In genomic region chr12:8884426-8885145, GRCm38 (mm10) we compare ENCODE assay signal across 8 mouse cellular contexts. TPM values are rescaled to one million over a fixed set of nuclear protein-coding genes. Genes with fewer than 3 reads are reported as not detected.
DNase-seq lines count a peak whose midpoint lies in the region; ATAC-seq and TF ChIP-seq lines count a peak whose summit lies in the region.

No protein-coding gene starts in this region.

- H3K9me3 ChIP-seq in neural tube, embryonic 12.5 days, result no peaks in the 10 kb centered on the region
- H3K9me3 ChIP-seq in forebrain, postnatal 0 days (ENCODE audit: low read length), result no peaks in the 10 kb centered on the region
- no peaks in the 10 kb centered on the region for H3K9me3 ChIP-seq in intestine, embryonic 15.5 days
- no peaks in the 10 kb centered on the region for H3K9me3 ChIP-seq in stomach, embryonic 15.5 days

- TF ChIP-seq CTCF in forebrain, postnatal 0 days (IDR thresholded peaks at IDR 0.05; ENCODE audit: low read depth), result no peak
- no peak for TF ChIP-seq CTCF in layer of hippocampus, adult 2 months (conservative IDR thresholded peaks at IDR 0.05)

- intact Hi-C loops in left cerebral cortex, postnatal 25 days (cut with DNase I), result loop anchor here (5.0 kb wide), 1 partner anchor 112 kb away; the partner anchor contains the start of gene Sdc1

- no peak overlapping the region for H3K27ac ChIP-seq in neural tube, embryonic 12.5 days
- H3K27ac ChIP-seq in forebrain, postnatal 0 days (ENCODE audit: low read depth, low read length), result no peak overlapping the region
- 0 out of 2 replicates have a peak overlapping the region, but pooled peaks have one; percentile 14 for H3K27ac ChIP-seq in intestine, embryonic 15.5 days
- H3K27ac ChIP-seq in stomach, embryonic 15.5 days, result peak overlapping the region; percentile 64
- H3K27ac ChIP-seq in layer of hippocampus, adult 2 months, result no peak overlapping the region

- H3K4me3 ChIP-seq in neural tube, embryonic 12.5 days, result no peak overlapping the region
- H3K4me3 ChIP-seq in forebrain, postnatal 0 days (ENCODE audit: low read depth, low read length), result no peak overlapping the region
- H3K4me3 ChIP-seq in intestine, embryonic 15.5 days (replicated peaks), result no peak overlapping the region
- H3K4me3 ChIP-seq in stomach, embryonic 15.5 days (replicated peaks), result no peak overlapping the region
- H3K4me3 ChIP-seq in layer of hippocampus, adult 2 months, result no peak overlapping the region

- H3K9ac ChIP-seq in neural tube, embryonic 12.5 days, result no peak overlapping the region
- no peak overlapping the region for H3K9ac ChIP-seq in forebrain, postnatal 0 days
- no peak overlapping the region; the same call in 1 of the 2 replicates for H3K9ac ChIP-seq in intestine, embryonic 15.5 days
- no peak overlapping the region for H3K9ac ChIP-seq in stomach, embryonic 15.5 days

- peaks cover 11% of the 10 kb centered on the region for H3K4me1 ChIP-seq in neural tube, embryonic 12.5 days
- H3K4me1 ChIP-seq in forebrain, postnatal 0 days (ENCODE audit: insufficient read depth), result no peaks in the 10 kb centered on the region
- peaks cover 17% of the 10 kb centered on the region for H3K4me1 ChIP-seq in intestine, embryonic 15.5 days (replicated peaks)
- H3K4me1 ChIP-seq in stomach, embryonic 15.5 days, result peaks cover 13% of the 10 kb centered on the region

- DNase-seq in neural tube, embryonic 10.5 days (ENCODE audit: extremely low spot score, low spot score), result no peak
- no peak for DNase-seq in forebrain, postnatal 0 days
- no peak for DNase-seq in left cerebral cortex, postnatal 25 days (ENCODE audit: low spot score in 2 of 2)
- DNase-seq in layer of hippocampus, adult 2 months (ENCODE audit: low spot score in 2 of 2), result no peak
- DNase-seq in spleen, postnatal 36 days (ENCODE audit: low spot score in 2 of 2), result no peak

- WGBS in neural tube, embryonic 12.5 days, result 23% methylated on average over 13 of the region's 13 CpGs
- WGBS in forebrain, postnatal 0 days, result 21% methylated on average over 13 of the region's 13 CpGs
- 36% methylated on average over 13 of the region's 13 CpGs for WGBS in intestine, embryonic 15.5 days
- 27% methylated on average over 13 of the region's 13 CpGs for WGBS in stomach, embryonic 15.5 days

- no peak for ATAC-seq in neural tube, embryonic 12.5 days (ENCODE audit: low FRiP score, low read depth)
- ATAC-seq in forebrain, postnatal 0 days, result peak; percentile 38; the same call in 1 of the 2 replicates
- ATAC-seq in intestine, embryonic 15.5 days, result peak; percentile 44
- no peak for ATAC-seq in stomach, embryonic 15.5 days (ENCODE audit: insufficient read depth, low FRiP score, low read depth)

- 0 out of 2 replicates have a peak, but pooled peaks cover 4% of the 10 kb centered on the region for H3K27me3 ChIP-seq in neural tube, embryonic 12.5 days (replicated peaks)
- H3K27me3 ChIP-seq in forebrain, postnatal 0 days (ENCODE audit: insufficient read depth, low read length), result no peaks in the 10 kb centered on the region
- H3K27me3 ChIP-seq in intestine, embryonic 15.5 days (replicated peaks), result no peaks in the 10 kb centered on the region
- H3K27me3 ChIP-seq in stomach, embryonic 15.5 days (replicated peaks), result no peaks in the 10 kb centered on the region

- H3K36me3 ChIP-seq in neural tube, embryonic 12.5 days, result no peaks in the 10 kb centered on the region
- no peaks in the 10 kb centered on the region for H3K36me3 ChIP-seq in forebrain, postnatal 0 days (ENCODE audit: insufficient read depth)
- no peaks in the 10 kb centered on the region for H3K36me3 ChIP-seq in intestine, embryonic 15.5 days
- H3K36me3 ChIP-seq in stomach, embryonic 15.5 days, result no peaks in the 10 kb centered on the region

- peak overlapping the region; percentile 18; the same call in 1 of the 2 replicates for H3K4me2 ChIP-seq in neural tube, embryonic 12.5 days (replicated peaks)
- H3K4me2 ChIP-seq in forebrain, postnatal 0 days (ENCODE audit: low read depth), result no peak overlapping the region; the same call in 1 of the 2 replicates
- peak overlapping the region; percentile 35 for H3K4me2 ChIP-seq in intestine, embryonic 15.5 days (replicated peaks)
- peak overlapping the region; percentile 40 for H3K4me2 ChIP-seq in stomach, embryonic 15.5 days

RNA-seq across cellular contexts. Expression of gene Laptm4a, which starts 36.9 kb away (rescaled TPM):
- 197 and 207 TPM in 2 replicates for polyA plus RNA-seq in neural tube, embryonic 12.5 days (2016; fragmentation: Nextera tagmentation; extraction: Ambion mirVana)
- 168 and 184 TPM in 2 replicates for total RNA-seq in forebrain, postnatal 0 days (2014; rRNA removed)
- 270 and 278 TPM in 2 replicates for polyA plus RNA-seq in forebrain, postnatal 0 days (2015; fragmentation: Nextera tagmentation; extraction: Ambion mirVana)
- polyA plus RNA-seq in intestine, embryonic 15.5 days (2015; fragmentation: Nextera tagmentation; extraction: Ambion mirVana), result 249 and 294 TPM in 2 replicates
- polyA plus RNA-seq in stomach, embryonic 15.5 days (2015; fragmentation: Nextera tagmentation; extraction: Ambion mirVana), result 346 and 353 TPM in 2 replicates
- total RNA-seq in left cerebral cortex, postnatal 25 days (2021), result 100 to 1,000 TPM; 173 to 188 TPM
- total RNA-seq in layer of hippocampus, adult 2 months (2021), result 100 to 1,000 TPM; 208 to 222 TPM

Comparison
In these comparisons a context has a peak if more than half of its experiments do, and no peak if none do; other contexts are left out.
1. ATAC-seq: peak in forebrain, postnatal 0 days (single experiment) and intestine, embryonic 15.5 days (single experiment); none in neural tube, embryonic 12.5 days (single experiment) and stomach, embryonic 15.5 days (single experiment).
2. H3K27ac ChIP-seq: peak in intestine, embryonic 15.5 days (single experiment) and stomach, embryonic 15.5 days (single experiment); none in neural tube, embryonic 12.5 days (single experiment), forebrain, postnatal 0 days (single experiment) and layer of hippocampus, adult 2 months (single experiment).